Mouse (Mus musculus) MEL (cell line): Measurements from ENCODE around the gene Epop. TPM values are rescaled to one million over a fixed set of nuclear protein-coding genes. Genes with fewer than 3 reads are reported as not detected.
"Not testable (repeated sequence)": the region's sequence is repeated elsewhere in the genome, so short reads cannot be mapped to it uniquely, and the experiment has no call there.

Source experiments
- DNase-seq: peaks from one replicate; pipeline ENCODE4 v3.0.0; 2011; ENCODE audit warnings: low read depth, low spot score
- H3K27ac ChIP-seq: 2 replicates; pipeline ENCODE4 v1.5.1; 2012; ENCODE audit warnings: low read depth, mild to moderate bottlenecking, control low read depth, low read length, moderate library complexity; ENCODE audit not compliant: control insufficient read depth
- H3K27me3 ChIP-seq, 2 experiments: fragments of 150-350 bp in 1 of 2; sonication (generic) in 1 of 2; 2 replicates each; pipeline ENCODE4 v1.6.1; 2012; ENCODE audit warnings: low read length in 2 of 2, mild to moderate bottlenecking in 2 of 2, improper control_type of control experiment in 1 of 2, moderate library complexity in 1 of 2; ENCODE audit not compliant: insufficient read depth in 2 of 2, control insufficient read depth in 1 of 2
- H3K36me3 ChIP-seq, 2 experiments: 2 replicates each; pipeline ENCODE4 v1.6.1; 2012 to 2014; ENCODE audit warnings: low read length in 2 of 2, improper control_type of control experiment in 1 of 2, inconsistent platforms in 1 of 2, mild to moderate bottlenecking in 1 of 2; ENCODE audit not compliant: insufficient read depth in 2 of 2, control insufficient read depth in 1 of 2
- H3K4me1 ChIP-seq, 2 experiments: fragments of 150-350 bp in 1 of 2; sonication (generic) in 1 of 2; 2 replicates each; pipeline ENCODE4 v1.6.1; 2012; ENCODE audit warnings: low read length in 2 of 2, improper control_type of control experiment in 1 of 2, mild to moderate bottlenecking in 1 of 2; ENCODE audit not compliant: insufficient read depth in 2 of 2, control insufficient read depth in 1 of 2
- H3K4me3 ChIP-seq, 2 experiments: fragments of 150-350 bp in 1 of 2; sonication (generic) in 1 of 2; 2 replicates each; pipeline ENCODE4 v1.5.1; 2012; ENCODE audit warnings: low read depth in 2 of 2, low read length in 2 of 2, mild to moderate bottlenecking in 2 of 2, moderate library complexity in 2 of 2, control low read depth in 1 of 2, improper control_type of control experiment in 1 of 2; ENCODE audit not compliant: control insufficient read depth in 1 of 2, insufficient read depth in 1 of 2
- H3K79me2 ChIP-seq: 2 replicates; pipeline ENCODE4 v1.6.1; 2012; ENCODE audit warnings: mild to moderate bottlenecking, low read length, moderate library complexity; ENCODE audit not compliant: control insufficient read depth, poor library complexity, insufficient read depth
- H3K9ac ChIP-seq: 2 replicates; pipeline ENCODE4 v1.6.1; 2012; ENCODE audit warnings: low read depth, mild to moderate bottlenecking, control low read depth, low read length, moderate library complexity; ENCODE audit not compliant: control insufficient read depth, poor library complexity, severe bottlenecking
- H3K9me3 ChIP-seq: fragments of 150-350 bp; sonication (generic); replicated peaks from 2 replicates; pipeline ENCODE4 v1.6.1; 2012; ENCODE audit warnings: mild to moderate bottlenecking, low read length, improper control_type of control experiment, moderate library complexity; ENCODE audit not compliant: insufficient read depth
- CHD2 ChIP-seq: IDR thresholded peaks from 2 replicates; pipeline ENCODE4 v1.6.1; 2011; ENCODE audit warnings: low read length, improper control_type of control experiment
- E2F4 ChIP-seq: IDR thresholded peaks from 2 replicates; pipeline ENCODE4 v1.6.1; 2011; ENCODE audit warnings: low read depth, low read length, improper control_type of control experiment, borderline replicate concordance
- ELF1 ChIP-seq: IDR thresholded peaks from 2 replicates; pipeline ENCODE4 v1.6.1; 2014; ENCODE audit warnings: low read depth, mild to moderate bottlenecking, inconsistent platforms, low read length, improper control_type of control experiment, moderate library complexity
- ETS1 ChIP-seq: IDR thresholded peaks from 2 replicates; pipeline ENCODE4 v1.6.1; 2012; ENCODE audit warnings: low read depth, mild to moderate bottlenecking, inconsistent platforms, low read length, improper control_type of control experiment, moderate library complexity
- GABPA ChIP-seq: IDR thresholded peaks from 2 replicates; pipeline ENCODE4 v1.6.1; 2012; ENCODE audit warnings: low read depth, mild to moderate bottlenecking, inconsistent platforms, low read length, improper control_type of control experiment, moderate library complexity
- GATA1 ChIP-seq: IDR thresholded peaks from 2 replicates; pipeline ENCODE4 v1.6.1; 2011; ENCODE audit warnings: low read depth, low read length, improper control_type of control experiment
- JUND ChIP-seq: IDR thresholded peaks from 2 replicates; pipeline ENCODE4 v1.6.1; 2011; ENCODE audit warnings: low read depth, mild to moderate bottlenecking, improper control_type of control experiment, low read length
- KAT2A ChIP-seq: conservative IDR thresholded peaks from 2 replicates; pipeline ENCODE4 v1.6.1; 2012; ENCODE audit warnings: low read depth, low read length, improper control_type of control experiment, inconsistent platforms
- NELFE ChIP-seq: IDR thresholded peaks from 2 replicates; pipeline ENCODE4 v1.6.1; 2011; ENCODE audit warnings: low read depth, low read length, improper control_type of control experiment
- NRF1 ChIP-seq: IDR thresholded peaks from 2 replicates; pipeline ENCODE4 v1.6.1; 2014; ENCODE audit warnings: low read depth, mild to moderate bottlenecking, inconsistent platforms, low read length, improper control_type of control experiment, moderate library complexity; ENCODE audit not compliant: poor library complexity, insufficient read depth, severe bottlenecking
- POLR2A ChIP-seq, 2 experiments: IDR thresholded peaks; 2 replicates each; pipeline ENCODE4 v1.6.1; 2011 to 2012; ENCODE audit warnings: low read length in 2 of 2, mild to moderate bottlenecking in 2 of 2, control low read depth in 1 of 2, improper control_type of control experiment in 1 of 2, low read depth in 1 of 2, moderate library complexity in 1 of 2; ENCODE audit not compliant: control insufficient read depth in 1 of 2, insufficient read depth in 1 of 2, poor library complexity in 1 of 2
- RCOR1 ChIP-seq: IDR thresholded peaks from 2 replicates; pipeline ENCODE4 v1.6.1; 2012; ENCODE audit warnings: low read depth, mild to moderate bottlenecking, inconsistent platforms, low read length, improper control_type of control experiment
- SIN3A ChIP-seq: IDR thresholded peaks from 2 replicates; pipeline ENCODE4 v1.6.1; 2012; ENCODE audit warnings: low read length, improper control_type of control experiment, inconsistent platforms
- SMC3 ChIP-seq: IDR thresholded peaks from 2 replicates; pipeline ENCODE4 v1.6.1; 2011; ENCODE audit warnings: low read depth, low read length, improper control_type of control experiment
- TAL1 ChIP-seq: IDR thresholded peaks from 2 replicates; pipeline ENCODE4 v1.6.1; 2012; ENCODE audit warnings: mild to moderate bottlenecking, inconsistent platforms, low read length, moderate library complexity, mixed read lengths
- TBP ChIP-seq: IDR thresholded peaks from 2 replicates; pipeline ENCODE4 v1.8.0; 2011; ENCODE audit warnings: low read depth, low read length, improper control_type of control experiment
- TCF12 ChIP-seq: IDR thresholded peaks from 2 replicates; pipeline ENCODE4 v1.6.1; 2014; ENCODE audit warnings: low read depth, mild to moderate bottlenecking, inconsistent platforms, low read length, improper control_type of control experiment, moderate library complexity
- USF2 ChIP-seq, 2 experiments: IDR thresholded peaks; 2 replicates each; pipeline ENCODE4 v1.6.1; 2011 to 2012; ENCODE audit warnings: improper control_type of control experiment in 2 of 2, low read length in 2 of 2, borderline replicate concordance in 1 of 2, inconsistent platforms in 1 of 2, low read depth in 1 of 2, mild to moderate bottlenecking in 1 of 2; ENCODE audit not compliant: insufficient read depth in 1 of 2
- ZC3H11A ChIP-seq: IDR thresholded peaks from 2 replicates; pipeline ENCODE4 v1.6.1; 2012; ENCODE audit warnings: low read depth, mild to moderate bottlenecking, inconsistent platforms, low read length, improper control_type of control experiment
- ZKSCAN1 ChIP-seq: IDR thresholded peaks from 2 replicates; pipeline ENCODE4 v1.6.1; 2012; ENCODE audit warnings: low read depth, mild to moderate bottlenecking, inconsistent platforms, low read length, improper control_type of control experiment, moderate library complexity
- polyA plus RNA-seq, 2 experiments: library from polyadenylated mRNA; stranded (reverse) in 1 of 2; unstranded in 1 of 2; fragments of >175 nt in 1 of 2; fragments of >200 nt in 1 of 2; gene quantifications; 2 replicates each; pipeline versions ENCODE4 v1.2.1 to v1.2.4; 2012; ENCODE audit warnings: low replicate concordance in 2 of 2, low read depth in 1 of 2; ENCODE audit not compliant: insufficient read length in 2 of 2, insufficient read depth in 1 of 2, missing spikeins in 1 of 2
- total RNA-seq: library from RNA; depleted of rRNA; stranded (reverse); fragments of 300-350 nt; gene quantifications from 2 replicates; pipeline ENCODE4 v1.2.3, GENCODE M21; 2012

Epop gene
- total and polyA plus RNA-seq, 3 experiments: not detected

DNA sequence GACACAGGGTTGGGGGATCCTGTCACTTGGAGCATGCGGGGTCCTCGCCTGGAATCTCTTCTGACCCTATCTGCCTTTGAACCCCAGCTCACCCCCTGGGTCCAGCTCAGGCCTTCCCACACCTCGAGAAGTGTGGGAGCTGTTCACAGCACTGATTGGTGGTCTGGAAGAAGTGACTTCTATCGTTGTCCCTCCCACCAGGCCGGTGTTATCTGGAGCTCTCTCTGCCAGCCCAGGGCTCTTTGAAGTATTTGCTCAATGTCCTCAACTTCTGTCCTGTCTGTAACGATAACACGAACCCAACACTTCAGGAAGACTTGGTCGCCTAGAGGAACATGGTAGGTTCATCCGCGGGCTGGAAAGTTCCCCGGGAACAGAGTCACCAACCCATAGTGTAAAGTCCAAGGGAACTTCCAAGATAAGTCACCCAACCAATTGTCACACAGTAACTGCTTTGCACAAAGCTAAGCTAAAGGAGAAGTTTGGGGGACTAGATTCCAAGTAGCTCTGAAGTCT is 29.3 kb upstream of the Epop start:
- Histone ChIP-seq H3K9me3 (no peaks in the 10 kb centered on the region), H3K27ac (peak overlapping the region; percentile 13; the same call in 1 of the 2 replicates), H3K79me2 (peaks cover 9% of the 10 kb centered on the region; the same call in 1 of the 2 replicates), H3K27me3 (no peaks in the 10 kb centered on the region), H3K36me3 (peaks cover 0 to 7% of the 10 kb centered on the region in 2 experiments; a peak in 2 of 4 replicates), H3K9ac (no peak overlapping the region; the same call in 1 of the 2 replicates), H3K4me3 (peak overlapping the region in 1 of 2 experiments; percentile 90; a peak in 1 of 4 replicates), H3K4me1 (peaks cover 8 to 13% of the 10 kb centered on the region in 2 experiments)
- TF ChIP-seq TCF12 (no peak), TBP (peak; percentile 41; the same call in 1 of the 2 replicates)
- DNase-seq: no peak

DNA sequence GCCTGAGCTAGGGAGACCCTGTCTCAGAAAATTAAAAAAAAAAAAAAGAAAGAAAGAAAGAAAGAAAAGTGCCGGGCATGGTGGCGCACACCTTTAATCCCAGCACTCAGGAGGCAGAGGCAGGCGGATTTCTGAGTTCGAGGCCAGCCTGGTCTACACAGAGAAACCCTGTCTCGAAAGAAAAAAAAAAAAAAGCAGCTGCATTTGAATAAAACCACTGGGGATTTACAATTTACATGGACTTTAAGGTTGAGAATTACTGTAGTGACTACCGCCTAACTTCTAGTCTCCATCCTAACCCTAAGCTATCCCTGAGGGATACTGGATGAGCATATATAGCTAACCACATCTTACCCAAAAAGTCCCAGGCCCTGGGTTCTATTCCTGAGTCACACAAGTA is 28.5 kb upstream of the Epop start:
- not testable (repeated sequence) for DNase-seq, H3K27ac ChIP-seq, H3K27me3 ChIP-seq, H3K9ac ChIP-seq, H3K79me2 ChIP-seq, H3K36me3 ChIP-seq, H3K9me3 ChIP-seq, H3K4me3 ChIP-seq
- H3K4me1 ChIP-seq: peaks cover 8 to 13% of the 10 kb centered on the region in 2 experiments

DNA sequence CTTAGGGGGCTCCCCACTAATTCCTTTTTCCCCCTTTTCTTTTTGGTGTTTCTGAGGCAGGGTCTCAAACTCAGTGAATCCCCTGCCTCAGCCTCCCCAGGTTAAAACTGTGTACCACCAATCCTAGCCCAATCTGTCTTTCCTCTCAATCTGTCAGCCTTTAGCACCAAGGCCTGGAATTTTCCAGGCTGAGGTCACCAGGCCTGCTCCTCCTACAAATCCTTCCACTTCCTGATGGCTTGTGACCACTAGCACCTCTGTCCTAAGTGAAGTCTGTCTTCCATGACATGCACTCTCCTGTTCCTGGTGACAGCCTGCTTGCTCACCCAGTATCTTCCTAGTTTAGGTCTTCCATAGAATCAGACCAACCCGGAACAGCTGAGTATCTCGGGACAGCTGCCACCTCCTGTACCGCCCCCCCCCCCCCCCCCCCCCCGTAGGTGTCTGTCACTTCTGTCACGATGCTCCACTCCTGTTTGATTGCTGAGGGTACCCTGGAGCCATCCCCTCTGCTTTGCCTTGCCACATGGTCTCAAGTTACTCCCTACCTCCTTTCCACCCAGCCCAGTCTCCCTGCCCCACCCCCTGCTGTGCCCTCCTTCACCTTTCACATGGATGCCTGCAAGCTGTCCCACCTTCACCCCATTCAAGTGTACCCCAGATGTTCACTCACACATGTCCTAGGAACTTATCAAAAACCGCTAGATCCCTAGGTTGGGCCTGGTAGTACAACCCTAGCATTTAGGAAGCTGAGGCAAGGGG is 27.9 kb upstream of the Epop start:
- H3K9ac ChIP-seq: no peak overlapping the region
- peaks cover 8 to 13% of the 10 kb centered on the region in 2 experiments for H3K4me1 ChIP-seq
- H3K27ac ChIP-seq: no peak overlapping the region

DNA sequence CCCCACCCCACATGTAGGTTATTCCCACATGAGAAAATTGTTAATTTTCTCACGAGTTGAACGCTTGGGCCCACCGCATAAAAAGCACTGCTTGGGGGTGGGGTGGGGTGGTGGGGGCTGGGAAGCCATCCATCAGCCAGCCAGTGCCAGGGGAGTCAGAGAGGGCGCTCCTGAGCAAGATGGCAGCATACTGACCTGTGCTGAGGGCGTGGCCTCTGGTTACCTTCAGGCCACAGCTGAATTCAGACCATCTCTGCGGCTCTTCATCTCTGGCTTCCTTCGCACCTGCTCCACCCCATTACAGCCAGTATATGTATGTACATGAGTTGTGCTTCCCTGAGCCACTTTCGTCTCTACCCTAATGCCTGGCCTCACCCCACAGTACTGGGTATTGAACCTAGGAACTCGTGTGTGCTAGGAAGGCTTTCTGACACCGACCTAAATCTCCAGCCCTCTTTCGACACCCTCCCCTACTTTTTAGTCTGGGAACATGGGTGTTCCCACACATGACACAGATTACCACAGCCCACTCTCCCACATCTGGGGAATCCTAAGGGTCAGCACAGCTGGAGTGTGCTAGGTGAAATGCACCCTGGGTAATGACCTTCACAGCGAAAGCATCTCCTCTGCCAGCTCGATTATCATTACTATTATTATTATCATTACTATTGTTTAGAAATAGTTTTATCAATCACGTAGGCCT is 26.9 kb upstream of the Epop start:
- peaks cover 4% of the 10 kb centered on the region; the same call in 1 of the 2 replicates for H3K79me2 ChIP-seq
- H3K36me3 ChIP-seq: peaks cover 0 to 7% of the 10 kb centered on the region in 2 experiments; a peak in 2 of 4 replicates
- H3K9ac ChIP-seq: no peak overlapping the region
- no peak overlapping the region for H3K4me3 ChIP-seq
- H3K9me3 ChIP-seq: no peaks in the 10 kb centered on the region
- H3K27me3 ChIP-seq: no peaks in the 10 kb centered on the region
- no peak for DNase-seq
- peaks cover 7 to 13% of the 10 kb centered on the region in 2 experiments for H3K4me1 ChIP-seq
- no peak overlapping the region for H3K27ac ChIP-seq
- TF ChIP-seq GATA1 (no peak), SMC3 (no peak), JUND (no peak), E2F4 (no peak), ZKSCAN1 (no peak), SIN3A (no peak), TAL1 (no peak), ZC3H11A (no peak), POLR2A (IDR thresholded peaks at IDR 0.05; ENCODE audit: control insufficient read depth in 1 of 2, insufficient read depth in 1 of 2, low read depth in 1 of 2, low read length in 2 of 2, poor library complexity in 1 of 2) (no peak), KAT2A (no peak), TBP (no peak), NRF1 (no peak), NELFE (no peak), ELF1 (no peak)

More for the DNA sequence above, 27.9 kb upstream of the Epop start:
- no peaks in the 10 kb centered on the region for H3K27me3 ChIP-seq
- no peak overlapping the region for H3K4me3 ChIP-seq
- H3K9me3 ChIP-seq: no peaks in the 10 kb centered on the region
- H3K36me3 ChIP-seq: peaks cover 0 to 7% of the 10 kb centered on the region in 2 experiments; a peak in 2 of 4 replicates
- no peak for DNase-seq
- H3K79me2 ChIP-seq: peaks cover 4% of the 10 kb centered on the region; the same call in 1 of the 2 replicates
- TF ChIP-seq USF2 (IDR thresholded peaks at IDR 0.05; ENCODE audit: borderline replicate concordance in 1 of 2, insufficient read depth in 1 of 2, low read depth in 1 of 2, low read length in 2 of 2) (no peak), ZC3H11A (no peak), GABPA (no peak), RCOR1 (no peak), ETS1 (no peak), CHD2 (no peak)
- TF ChIP-seq, all 39 proteins: peak for 0
